Mouse (Mus musculus) left cerebral cortex, adult 18-20 months (tissue): ENCODE measurements around the gene Oprd1. TPM values are rescaled to one million over a fixed set of nuclear protein-coding genes. Genes with fewer than 3 reads are reported as not detected.
A peak's percentile ranks its signal among the peaks of the same experiment; 100 is the strongest.

Source experiments
- DNase-seq, 2 experiments: peaks; one replicate each; pipeline ENCODE4 v3.0.0; 2021 to 2022; ENCODE audit warnings: low spot score in 2 of 2, mixed read lengths in 1 of 2
- total RNA-seq, 2 experiments: library from RNA; stranded (reverse); gene quantifications; 2 replicates each; pipeline ENCODE4 v1.2.3; 2021

Oprd1 gene
- total RNA-seq, 2 experiments from 2014 or later, result 21.6 TPM

GRCm38 (mm10) chr4:132085114-132085513 lies 59.2 kb downstream of the Oprd1 start:
- DNase-seq, result no peak

- no peak for DNase-seq
Measured at GRCm38 (mm10) chr4:132080492-132080983, 63.7 kb downstream of the Oprd1 start.

- DNase-seq, result peak; percentile 54 to 77
Measured at GRCm38 (mm10) chr4:132079555-132080275, 64.6 kb downstream of the Oprd1 start.

GRCm38 (mm10) chr4:132078296-132078714 lies 66.0 kb downstream of the Oprd1 start:
- DNase-seq, result no peak

- DNase-seq, result peak in 1 of 2 experiments; percentile 21
Measured at GRCm38 (mm10) chr4:132077445-132077844, 66.8 kb downstream of the Oprd1 start.

GRCm38 (mm10) chr4:132076480-132077405 lies 67.5 kb downstream of the Oprd1 start:
- peak; percentile 52 to 56 for DNase-seq

GRCm38 (mm10) chr4:132075796-132076195 lies 68.5 kb downstream of the Oprd1 start:
- DNase-seq, result no peak

- peak; percentile 96 for DNase-seq
Measured at GRCm38 (mm10) chr4:132074933-132075769, 69.1 kb downstream of the Oprd1 start, which contains the start of gene Epb41. Gene Epb41, minus strand, starts transcription at chr4:132075321.

GRCm38 (mm10) chr4:132074077-132074932 lies 70.0 kb downstream of the Oprd1 start, which contains the start of gene Gm10300:
Gene Gm10300, plus strand, starts transcription at chr4:132074697.
- peak in 1 of 2 experiments; percentile 15 for DNase-seq

- no peak for DNase-seq
Measured at GRCm38 (mm10) chr4:132072946-132073345, 71.3 kb downstream of the Oprd1 start.

GRCm38 (mm10) chr4:132072156-132072555 lies 72.1 kb downstream of the Oprd1 start:
- DNase-seq, result no peak

GRCm38 (mm10) chr4:132071674-132072073 lies 72.6 kb downstream of the Oprd1 start:
- DNase-seq, result no peak

- no peak for DNase-seq
Measured at GRCm38 (mm10) chr4:132067938-132068235, 76.4 kb downstream of the Oprd1 start.

GRCm38 (mm10) chr4:132067112-132067937 lies 77.0 kb downstream of the Oprd1 start:
- no peak for DNase-seq

- no peak for DNase-seq
Measured at GRCm38 (mm10) chr4:132066101-132066773, 78.0 kb downstream of the Oprd1 start.

- DNase-seq, result no peak
Measured at GRCm38 (mm10) chr4:132065578-132065977, 78.7 kb downstream of the Oprd1 start.

- DNase-seq, result no peak
Measured at GRCm38 (mm10) chr4:132064550-132064949, 79.7 kb downstream of the Oprd1 start.
